Mouse (Mus musculus) spleen, adult 2 months (tissue): Measurements from ENCODE around the gene Mast1.

ENCODE experiments used
- CTCF ChIP-seq: fragments of 200-500 bp; IDR thresholded peaks from 2 replicates; pipeline ENCODE4 v1.5.1; 2011; ENCODE audit warnings: mild to moderate bottlenecking, inconsistent platforms; ENCODE audit not compliant: insufficient read depth, insufficient read length, insufficient replicate concordance; ENCODE audit errors: extremely low read depth
- POLR2A ChIP-seq: fragments of 200-500 bp; IDR thresholded peaks from 2 replicates; pipeline ENCODE4 v1.6.1; 2011; ENCODE audit warnings: low read depth, low read length, inconsistent platforms

GRCm38 (mm10) chr8:84979599-84980421, 42.7 kb upstream of the Mast1 start:
- TF ChIP-seq CTCF, result no peak
- TF ChIP-seq POLR2A, result peak; percentile 49
